Mouse (Mus musculus) bone marrow, adult 2 months (tissue): ENCODE results near the gene Polr2j. TPM values are rescaled to one million over a fixed set of nuclear protein-coding genes. Genes with fewer than 3 reads are reported as not detected.
"Not testable (repeated sequence)": the region's sequence is repeated elsewhere in the genome, so short reads cannot be mapped to it uniquely, and the experiment has no call there.

Experiments
- H3K27ac ChIP-seq: fragments of 200-500 bp; 2 replicates; pipeline ENCODE4 v1.5.1; 2012; ENCODE audit warnings: low read depth, mild to moderate bottlenecking, control low read depth, inconsistent platforms, low read length; ENCODE audit not compliant: control insufficient read depth, poor library complexity, insufficient read depth
- H3K4me1 ChIP-seq: fragments of 200-500 bp; 2 replicates; pipeline ENCODE4 v1.6.1; 2011; ENCODE audit warnings: low read length; ENCODE audit not compliant: control insufficient read depth, insufficient read depth
- H3K4me3 ChIP-seq: fragments of 200-500 bp; replicated peaks from 2 replicates; pipeline ENCODE3; 2011; ENCODE audit warnings: mild to moderate bottlenecking, low read depth, low read length, control low read depth; ENCODE audit not compliant: control insufficient read depth
- CTCF ChIP-seq: fragments of 200-500 bp; IDR thresholded peaks from 2 replicates; pipeline ENCODE4 v1.5.1; 2011; ENCODE audit warnings: low read length, control low read depth; ENCODE audit not compliant: control insufficient read depth, insufficient read depth
- POLR2A ChIP-seq: fragments of 200-500 bp; IDR thresholded peaks from 2 replicates; pipeline ENCODE4 v1.6.1; 2011; ENCODE audit warnings: low read depth, mild to moderate bottlenecking, control low read depth, low read length, borderline replicate concordance; ENCODE audit not compliant: control insufficient read depth
- WGBS: fragments of 180-500 bp; shearing (Covaris S2); methylation state at CpG from one replicate; pipeline ENCODE4 v1.1.7; 2018; 5-methylcytosine and 5-hydroxymethylcytosine counted together
- polyA plus RNA-seq: library from polyadenylated mRNA; stranded (reverse); fragments of >200 nt; gene quantifications from 2 replicates; pipeline ENCODE4 v1.2.4, GENCODE M21; 2011; ENCODE audit warnings: low replicate concordance; ENCODE audit not compliant: missing spikeins, insufficient read depth, insufficient read length

Gene Polr2j
- polyA plus RNA-seq, 1 experiment, result 82.1 TPM

DNA sequence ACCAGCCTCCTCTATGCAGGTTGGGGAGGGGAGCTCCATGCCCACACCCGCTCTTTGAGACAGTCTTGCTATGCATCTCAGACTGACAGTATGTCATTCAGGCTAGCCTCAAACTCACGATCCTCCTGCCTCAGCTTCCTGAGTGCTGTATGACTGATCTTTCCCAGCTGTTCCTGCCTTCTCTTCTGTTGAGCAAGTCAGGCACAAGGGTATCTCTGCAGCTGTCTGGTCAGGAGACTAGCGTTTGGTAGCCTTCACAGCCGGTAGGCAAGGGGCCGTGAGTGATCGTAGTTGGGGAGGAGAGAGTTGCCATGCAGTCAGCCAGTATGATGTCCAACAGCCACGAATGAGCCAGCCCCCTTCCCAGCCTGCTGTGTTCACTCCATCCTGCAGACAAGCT lies 21.3 kb upstream of the Polr2j start:
- Histone ChIP-seq H3K4me3 (no peak overlapping the region), H3K27ac (no peak overlapping the region), H3K4me1 (no peaks in the 10 kb centered on the region; the same call in 1 of the 2 replicates)
- WGBS, result 68% methylated on average over 7 of the region's 7 CpGs
- TF ChIP-seq CTCF (no peak), POLR2A (no peak)

DNA sequence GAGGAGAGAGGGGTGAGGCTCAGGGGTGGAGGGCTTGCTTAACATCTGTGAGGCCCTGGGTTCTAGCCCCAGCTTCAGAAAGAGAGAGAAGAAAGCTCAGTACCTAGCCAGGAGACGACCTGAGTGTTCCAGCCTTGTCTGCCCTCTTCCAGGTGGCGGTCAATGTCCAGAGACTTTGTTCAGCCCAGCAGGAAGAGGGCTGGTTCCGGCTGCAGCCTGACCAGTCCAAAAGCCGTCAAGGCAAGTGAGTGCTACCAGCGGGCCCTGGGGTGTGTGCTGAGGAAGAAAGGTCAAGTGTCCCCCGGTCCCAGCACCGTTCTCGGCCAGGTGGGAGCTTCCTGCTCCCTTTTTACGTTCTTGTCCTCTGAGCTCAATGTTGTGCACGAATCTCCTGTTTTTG lies 17.9 kb upstream of the Polr2j start:
- TF ChIP-seq POLR2A (no peak), CTCF (no peak)
- H3K27ac ChIP-seq, result no peak overlapping the region
- H3K4me3 ChIP-seq, result no peak overlapping the region
- WGBS, result 81% methylated on average over 10 of the region's 10 CpGs
- H3K4me1 ChIP-seq, result no peaks in the 10 kb centered on the region; the same call in 1 of the 2 replicates

DNA sequence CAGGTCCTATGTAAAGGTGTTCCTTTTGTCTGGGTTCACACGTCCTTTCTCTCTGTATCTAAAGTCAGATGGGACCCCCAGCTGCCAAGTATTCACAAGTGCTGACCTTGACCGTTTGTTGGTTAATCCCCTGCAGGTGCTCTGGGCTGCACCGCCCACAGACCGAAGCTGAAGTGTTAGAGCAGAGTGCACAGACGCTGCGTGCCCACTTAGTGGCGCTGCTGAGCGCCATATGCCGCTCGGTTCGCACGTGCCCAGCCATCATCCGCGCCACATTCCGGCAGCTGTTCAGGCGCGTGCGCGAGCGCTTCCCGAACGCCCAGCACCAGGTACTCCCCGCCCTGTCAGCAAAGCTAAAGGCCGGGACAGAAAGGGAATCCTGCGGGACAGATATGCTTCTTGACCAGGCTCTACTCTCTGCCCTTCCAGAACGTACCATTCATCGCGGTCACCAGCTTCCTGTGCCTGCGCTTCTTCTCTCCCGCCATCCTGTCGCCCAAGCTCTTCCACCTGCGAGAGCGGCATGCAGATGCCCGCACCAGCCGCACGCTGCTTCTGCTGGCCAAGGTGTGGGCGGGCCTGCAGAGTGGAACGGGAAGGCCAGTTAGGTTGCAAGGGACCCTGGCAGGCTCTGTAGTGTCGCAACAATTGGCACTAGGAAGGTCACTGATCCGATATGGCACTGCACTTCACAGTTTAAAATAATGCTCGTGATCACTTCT lies 14.2 kb upstream of the Polr2j start:
- H3K4me3 ChIP-seq, result peak overlapping the region; percentile 40
- TF ChIP-seq CTCF, result peak; percentile 95
- TF ChIP-seq POLR2A, result no peak
- no peaks in the 10 kb centered on the region; the same call in 1 of the 2 replicates for H3K4me1 ChIP-seq
- WGBS, result 7% methylated on average over 41 of the region's 41 CpGs
- H3K27ac ChIP-seq, result no peak overlapping the region; the same call in 1 of the 2 replicates

GRCm38 (mm10) chr5:136104511-136104910 lies 11.9 kb upstream of the Polr2j start:
- TF ChIP-seq POLR2A (no peak), CTCF (peak; percentile 48; the same call in 1 of the 2 replicates)
- WGBS, result 88% methylated on average over 5 of the region's 5 CpGs

GRCm38 (mm10) chr5:136108486-136108885 lies 7.9 kb upstream of the Polr2j start:
- no peak overlapping the region for H3K27ac ChIP-seq
- H3K4me1 ChIP-seq, result no peaks in the 10 kb centered on the region
- no peak overlapping the region for H3K4me3 ChIP-seq
- WGBS, result 24% methylated on average over 2 of the region's 2 CpGs
- TF ChIP-seq POLR2A, result no peak
- no peak for TF ChIP-seq CTCF

More at GRCm38 (mm10) chr5:136104511-136104910, 11.9 kb upstream of the Polr2j start:
- no peak overlapping the region for H3K27ac ChIP-seq
- no peak overlapping the region for H3K4me3 ChIP-seq
- no peaks in the 10 kb centered on the region; the same call in 1 of the 2 replicates for H3K4me1 ChIP-seq

DNA sequence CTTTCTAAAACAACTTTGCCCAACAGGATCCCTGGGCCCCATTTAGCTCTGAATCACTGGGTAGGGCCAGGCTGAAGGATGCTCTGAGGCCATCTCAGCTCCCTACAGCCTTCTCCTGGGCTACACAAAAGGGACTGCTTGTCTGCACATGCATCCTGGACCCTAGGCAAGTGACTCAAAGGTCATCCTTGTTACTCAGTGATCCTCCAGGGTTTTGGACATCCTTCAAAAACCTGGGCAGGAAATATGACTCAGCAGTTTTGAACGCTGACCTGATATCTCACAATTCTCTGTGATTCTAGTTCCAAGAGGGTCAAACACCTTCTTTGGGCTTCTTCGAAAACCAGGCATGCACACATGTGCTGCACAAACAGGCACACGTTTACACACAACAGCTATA lies 7.4 kb upstream of the Polr2j start:
- H3K4me1 ChIP-seq, result no peaks in the 10 kb centered on the region
- H3K4me3 ChIP-seq, result no peak overlapping the region
- no peak overlapping the region for H3K27ac ChIP-seq
- TF ChIP-seq POLR2A, result no peak
- no peak for TF ChIP-seq CTCF
- WGBS, result 55% methylated on average over 3 of the region's 3 CpGs

DNA sequence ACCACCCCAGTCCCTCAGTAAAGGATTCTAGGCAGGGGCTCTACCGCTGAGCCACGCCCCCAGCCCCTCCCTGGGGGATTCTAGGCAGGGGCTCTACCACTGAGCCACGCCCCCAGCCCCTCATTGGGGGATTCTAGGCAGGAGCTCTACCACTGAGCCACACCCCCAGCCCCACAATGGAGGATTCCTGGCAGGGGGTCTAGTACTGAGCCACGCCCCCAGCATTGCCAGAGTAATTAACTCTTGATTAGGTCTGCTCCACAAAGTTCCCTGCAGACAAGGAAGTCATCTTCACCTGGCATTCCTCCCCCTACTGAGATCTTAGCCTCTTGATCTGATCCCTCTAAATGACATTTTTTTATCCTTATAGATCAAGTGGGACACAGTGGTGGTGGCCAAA lies 2.9 kb upstream of the Polr2j start:
- not testable (repeated sequence) for H3K4me3 ChIP-seq, H3K27ac ChIP-seq, H3K4me1 ChIP-seq
- 58% methylated on average over 4 of the region's 4 CpGs for WGBS

DNA sequence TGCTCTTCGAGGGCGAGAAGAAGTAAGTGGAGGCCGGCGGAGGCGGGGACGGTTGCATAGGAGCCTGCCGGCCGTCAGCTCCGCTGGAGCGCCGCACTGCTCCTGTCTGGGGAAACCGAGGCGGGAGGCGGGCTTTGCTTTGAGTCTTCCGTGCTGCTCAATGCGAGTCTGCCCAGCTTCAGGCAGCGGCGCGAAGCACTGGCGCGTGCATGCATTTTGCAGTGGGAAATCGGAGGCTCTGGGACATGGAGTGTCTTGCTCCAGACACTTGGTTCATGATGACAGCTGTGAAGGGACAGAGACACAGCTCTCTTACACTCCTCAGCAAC lies 317 bp downstream of the Polr2j start:
- no peak for TF ChIP-seq POLR2A
- no peak for TF ChIP-seq CTCF
- H3K4me3 ChIP-seq, result peak overlapping the region; percentile 88
- H3K27ac ChIP-seq, result peak overlapping the region; percentile 25; the same call in 1 of the 2 replicates
- H3K4me1 ChIP-seq, result peaks cover 1% of the 10 kb centered on the region; the same call in 1 of the 2 replicates
- WGBS, result 0% methylated on average over 22 of the region's 22 CpGs

DNA sequence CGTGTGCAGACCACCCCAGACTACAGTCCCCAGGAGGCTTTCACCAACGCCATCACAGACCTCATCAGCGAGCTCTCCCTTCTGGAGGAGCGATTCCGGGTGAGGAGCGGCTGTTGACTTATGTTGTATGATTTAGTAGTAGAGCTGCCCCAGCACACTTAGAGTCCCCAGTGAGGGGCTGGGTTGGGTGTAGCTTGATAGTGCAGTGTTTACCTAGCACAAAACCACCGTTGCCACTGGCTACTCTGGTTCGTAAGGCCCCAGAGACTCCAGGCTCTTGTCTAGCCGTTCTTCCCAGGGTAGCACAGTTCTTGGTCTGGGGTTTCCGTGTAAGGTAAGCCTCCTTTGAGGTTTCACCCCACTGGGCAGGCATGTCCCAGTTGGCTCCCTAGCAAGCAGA lies 5.7 kb downstream of the Polr2j start:
- no peak overlapping the region for H3K4me3 ChIP-seq
- TF ChIP-seq POLR2A, result no peak
- TF ChIP-seq CTCF, result no peak
- 86% methylated on average over 10 of the region's 10 CpGs for WGBS
- H3K27ac ChIP-seq, result no peak overlapping the region
- H3K4me1 ChIP-seq, result peaks cover 1% of the 10 kb centered on the region; the same call in 1 of the 2 replicates
